Mouse (Mus musculus) urinary bladder, postnatal 10 days (tissue): ENCODE results near the gene Rab11fip3.
"Not testable (repeated sequence)": the region's sequence is repeated elsewhere in the genome, so short reads cannot be mapped to it uniquely, and the experiment has no call there.

ENCODE experiments used
- DNase-seq: peaks from one replicate; pipeline ENCODE4 v3.0.0; 2022; ENCODE audit warnings: low spot score

The Rab11fip3 gene

GRCm38 (mm10) chr17:26080867-26081266 is 11.5 kb upstream of the Rab11fip3 start:
- DNase-seq = no peak

GRCm38 (mm10) chr17:26078851-26079250 is 9.5 kb upstream of the Rab11fip3 start:
- no peak for DNase-seq

- DNase-seq = no peak
Observed at GRCm38 (mm10) chr17:26075246-26075645, 5.9 kb upstream of the Rab11fip3 start.

GRCm38 (mm10) chr17:26070136-26070535 is 781 bp upstream of the Rab11fip3 start:
- DNase-seq = no peak

- no peak for DNase-seq
Observed at GRCm38 (mm10) chr17:26068024-26068830, 1.1 kb downstream of the Rab11fip3 start.

GRCm38 (mm10) chr17:26066488-26067020 is 2.8 kb downstream of the Rab11fip3 start:
- no peak for DNase-seq

GRCm38 (mm10) chr17:26064916-26065315 is 4.4 kb downstream of the Rab11fip3 start:
- no peak for DNase-seq

- DNase-seq = no peak
Observed at GRCm38 (mm10) chr17:26057787-26058567, 11.4 kb downstream of the Rab11fip3 start.

- no peak for DNase-seq
Observed at GRCm38 (mm10) chr17:26057278-26057677, 12.1 kb downstream of the Rab11fip3 start.

- no peak for DNase-seq
Observed at GRCm38 (mm10) chr17:26055164-26055563, 14.2 kb downstream of the Rab11fip3 start.

GRCm38 (mm10) chr17:26054133-26054845 is 15.1 kb downstream of the Rab11fip3 start:
- DNase-seq = no peak

GRCm38 (mm10) chr17:26052706-26053105 is 16.6 kb downstream of the Rab11fip3 start:
- DNase-seq = no peak

GRCm38 (mm10) chr17:26052074-26052473 is 17.3 kb downstream of the Rab11fip3 start:
- DNase-seq = no peak

GRCm38 (mm10) chr17:26048118-26048517 is 21.2 kb downstream of the Rab11fip3 start:
- DNase-seq = no peak

GRCm38 (mm10) chr17:26046253-26046997 is 22.9 kb downstream of the Rab11fip3 start:
- DNase-seq = no peak

GRCm38 (mm10) chr17:26045285-26045684 is 24.1 kb downstream of the Rab11fip3 start:
- DNase-seq = no peak

- DNase-seq = no peak
Observed at GRCm38 (mm10) chr17:26043249-26043636, 26.1 kb downstream of the Rab11fip3 start.

- DNase-seq = no peak
Observed at GRCm38 (mm10) chr17:26042599-26043248, 26.6 kb downstream of the Rab11fip3 start.

- DNase-seq = no peak
Observed at GRCm38 (mm10) chr17:26041111-26041802, 28.1 kb downstream of the Rab11fip3 start.

- DNase-seq = not testable (repeated sequence)
Observed at GRCm38 (mm10) chr17:26040711-26041110, 28.6 kb downstream of the Rab11fip3 start.
